25 mouse cellular contexts compared by ENCODE assay signal in the genomic region with DNA sequence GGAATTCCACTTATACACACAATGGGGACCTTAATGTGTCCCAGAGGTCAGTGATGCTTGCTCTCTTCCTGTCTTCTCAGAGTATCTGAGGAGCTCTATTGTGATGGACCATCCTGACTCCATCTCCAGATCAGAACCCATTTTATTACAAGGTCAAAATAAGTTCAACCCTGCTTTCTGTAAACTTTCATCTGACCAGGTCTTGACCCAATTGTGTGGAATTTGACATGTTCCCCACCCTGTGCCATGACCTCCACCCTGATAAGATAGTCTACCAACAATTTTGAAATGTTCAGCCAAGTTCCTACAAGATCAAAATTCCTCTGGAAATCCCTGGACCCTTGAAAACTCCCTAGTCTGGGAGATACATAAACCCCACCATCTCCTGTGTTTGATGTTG.
A peak's percentile ranks its signal among the peaks of the same experiment; 100 is the strongest.
DNase-seq lines count a peak whose midpoint lies in the region; ATAC-seq and TF ChIP-seq lines count a peak whose summit lies in the region.
"Had no signal": no experiment of that assay in that cellular context is flagged by ENCODE, and none has a peak within 500 bp of the region (broad histone marks: within the 10 kb centered on the region; RNA-seq: fewer than 3 reads in every experiment).

No protein-coding gene starts in this region.

- H3K36me3 ChIP-seq in kidney, adult 2 months (ENCODE audit: control insufficient read depth, insufficient read depth, low read length): no peaks in the 10 kb centered on the region
- no peaks in the 10 kb centered on the region for H3K36me3 ChIP-seq in lung, embryonic 16.5 days (ENCODE audit: control insufficient read depth, insufficient read depth, low read length)
- H3K36me3 ChIP-seq: embryonic facial prominence, embryonic 10.5 days; embryonic facial prominence, embryonic 15.5 days; forebrain, embryonic 12.5 days; heart, embryonic 12.5 days; hindbrain, embryonic 12.5 days; limb, embryonic 10.5 days; limb, embryonic 15.5 days had no signal

- H3K4me1 ChIP-seq in kidney, adult 2 months (ENCODE audit: control insufficient read depth, insufficient read depth, low read length): peaks cover 2% of the 10 kb centered on the region; the same call in 1 of the 2 replicates
- H3K4me1 ChIP-seq in lung, embryonic 16.5 days (replicated peaks; ENCODE audit: control insufficient read depth, insufficient read depth, low read length): peaks cover 17% of the 10 kb centered on the region
- H3K4me1 ChIP-seq: embryonic facial prominence, embryonic 10.5 days; embryonic facial prominence, embryonic 15.5 days; forebrain, embryonic 12.5 days; hindbrain, embryonic 12.5 days; limb, embryonic 10.5 days; limb, embryonic 15.5 days had no signal

- peak; percentile 85 for DNase-seq in heart, adult 11 months
- no peak for DNase-seq in heart, adult 8-10 months (ENCODE audit: low spot score)
- peak; percentile 37 for DNase-seq in kidney, adult 2 months
- DNase-seq in kidney, adult 11 months: no peak
- DNase-seq in lung, postnatal 4 days: no peak
- no peak for DNase-seq in gastrocnemius, postnatal 14 days
- DNase-seq: adrenal gland, postnatal 36 days; cerebellum, adult 8-10 months; cerebellum, postnatal 25 days; forebrain, postnatal 0 days; layer of hippocampus, adult 9-11 months; midbrain, embryonic 14.5 days; thymus, adult 2 months; thymus, postnatal 36 days had no signal

- no peaks in the 10 kb centered on the region for H3K9me3 ChIP-seq in lung, embryonic 16.5 days (ENCODE audit: control insufficient read depth, low read length)
- H3K9me3 ChIP-seq: embryonic facial prominence, embryonic 10.5 days; embryonic facial prominence, embryonic 15.5 days; forebrain, embryonic 12.5 days; hindbrain, embryonic 12.5 days; limb, embryonic 10.5 days; limb, embryonic 15.5 days had no signal

- peak; percentile 28; the same call in 1 of the 2 replicates for ATAC-seq in lung, embryonic 16.5 days (ENCODE audit: low read depth)
- ATAC-seq: forebrain, postnatal 0 days; hindbrain, postnatal 0 days; intestine, postnatal 0 days; Patski had no signal

- H3K9ac ChIP-seq in lung, embryonic 16.5 days (ENCODE audit: low read length): no peak overlapping the region
- H3K9ac ChIP-seq: embryonic facial prominence, embryonic 15.5 days; forebrain, embryonic 12.5 days; forebrain, postnatal 0 days; heart, embryonic 12.5 days; hindbrain, embryonic 12.5 days; limb, embryonic 15.5 days had no signal

- no peaks in the 10 kb centered on the region for H3K27me3 ChIP-seq in kidney, adult 2 months (replicated peaks; ENCODE audit: control insufficient read depth, insufficient read depth, low read length)
- H3K27me3 ChIP-seq in lung, embryonic 16.5 days (ENCODE audit: control insufficient read depth, insufficient read depth, low read depth, low read length): no peaks in the 10 kb centered on the region
- H3K27me3 ChIP-seq: embryonic facial prominence, embryonic 15.5 days; forebrain, embryonic 12.5 days; heart, embryonic 12.5 days; hindbrain, embryonic 12.5 days; limb, embryonic 15.5 days; Patski had no signal

- intact Hi-C loops in gastrocnemius, postnatal 14 days (cut with DNase I; ENCODE audit: low total_unique reads): loop anchor here (10.0 kb wide), 1 partner anchor 337 kb away; no protein-coding TSS in a partner anchor

- no peak for TF ChIP-seq CTCF in kidney, adult 2 months (conservative IDR thresholded peaks at IDR 0.05; ENCODE audit: insufficient read depth, insufficient read length, low read depth, low read length)

- H3K4me2 ChIP-seq in lung, embryonic 16.5 days (ENCODE audit: low read depth, low read length): no peak overlapping the region
- H3K4me2 ChIP-seq: embryonic facial prominence, embryonic 15.5 days; forebrain, embryonic 12.5 days; heart, embryonic 12.5 days; hindbrain, embryonic 12.5 days; limb, embryonic 15.5 days had no signal

- 0 out of 2 replicates have a peak overlapping the region, but pooled peaks have one; percentile 6 for H3K27ac ChIP-seq in kidney, adult 2 months (ENCODE audit: insufficient read depth, low read depth, low read length)
- no peak overlapping the region for H3K27ac ChIP-seq in lung, embryonic 16.5 days (ENCODE audit: low read length)
- H3K27ac ChIP-seq: embryonic facial prominence, embryonic 10.5 days; embryonic facial prominence, embryonic 15.5 days; forebrain, embryonic 12.5 days; hindbrain, embryonic 12.5 days; hindbrain, postnatal 0 days; limb, embryonic 10.5 days; limb, embryonic 15.5 days had no signal

- H3K4me3 ChIP-seq in kidney, adult 2 months (ENCODE audit: insufficient read depth, low read depth, low read length): no peak overlapping the region
- H3K4me3 ChIP-seq in lung, embryonic 16.5 days (ENCODE audit: low read length): no peak overlapping the region
- H3K4me3 ChIP-seq: embryonic facial prominence, embryonic 10.5 days; embryonic facial prominence, embryonic 15.5 days; forebrain, embryonic 12.5 days; heart, embryonic 12.5 days; hindbrain, embryonic 12.5 days; limb, embryonic 10.5 days; limb, embryonic 15.5 days had no signal

- TF ChIP-seq POLR2A in kidney, adult 2 months (IDR thresholded peaks at IDR 0.05; ENCODE audit: low read depth, low read length): no peak

Comparison
In these comparisons a context has a peak if more than half of its experiments do, and no peak if none do; other contexts are left out.
1. DNase-seq: peak in heart, adult 11 months (single experiment) and kidney, adult 2 months (single experiment); none in heart, adult 8-10 months (single experiment), kidney, adult 11 months (single experiment), lung, postnatal 4 days (0 of 2) and gastrocnemius, postnatal 14 days (single experiment).